Mouse (Mus musculus) spleen, postnatal 4 days (tissue): ENCODE results near the gene Nup107.
A peak's percentile ranks its signal among the peaks of the same experiment; 100 is the strongest.

Source experiments
- DNase-seq, 2 experiments: peaks; one replicate each; pipeline ENCODE4 v3.0.0; 2022; ENCODE audit warnings: low spot score in 2 of 2

The Nup107 gene

GRCm38 (mm10) chr10:117752304-117752821, 40.1 kb downstream of the Nup107 start:
- no peak for DNase-seq

GRCm38 (mm10) chr10:117751744-117752143, 40.8 kb downstream of the Nup107 start:
- no peak for DNase-seq

- no peak for DNase-seq
Measured at GRCm38 (mm10) chr10:117751282-117751610, 41.3 kb downstream of the Nup107 start.

GRCm38 (mm10) chr10:117750529-117751281, 41.8 kb downstream of the Nup107 start:
- DNase-seq = no peak

GRCm38 (mm10) chr10:117749787-117750343, 42.6 kb downstream of the Nup107 start:
- DNase-seq = no peak

- DNase-seq = no peak
Measured at GRCm38 (mm10) chr10:117749050-117749686, 43.3 kb downstream of the Nup107 start.

GRCm38 (mm10) chr10:117748276-117749049, 44.0 kb downstream of the Nup107 start:
- DNase-seq = no peak

GRCm38 (mm10) chr10:117747711-117748110, 44.8 kb downstream of the Nup107 start:
- DNase-seq = no peak

- DNase-seq = peak; percentile 96 to 99
Measured at GRCm38 (mm10) chr10:117746297-117746883, 46.1 kb downstream of the Nup107 start, which contains the start of gene Slc35e3. Slc35e3 (minus strand) TSS chr10:117746365.

- peak in 1 of 2 experiments; percentile 62 for DNase-seq
Measured at GRCm38 (mm10) chr10:117745570-117746296, 46.8 kb downstream of the Nup107 start.

- DNase-seq = no peak
Measured at GRCm38 (mm10) chr10:117743917-117744316, 48.6 kb downstream of the Nup107 start.

GRCm38 (mm10) chr10:117743182-117743581, 49.3 kb downstream of the Nup107 start:
- DNase-seq = no peak

- no peak for DNase-seq
Measured at GRCm38 (mm10) chr10:117742618-117743017, 49.9 kb downstream of the Nup107 start.

- no peak for DNase-seq
Measured at GRCm38 (mm10) chr10:117741698-117742475, 50.6 kb downstream of the Nup107 start.

GRCm38 (mm10) chr10:117740921-117741320, 51.6 kb downstream of the Nup107 start:
- no peak for DNase-seq

- no peak for DNase-seq
Measured at GRCm38 (mm10) chr10:117740171-117740570, 52.3 kb downstream of the Nup107 start.

GRCm38 (mm10) chr10:117739648-117739948, 52.9 kb downstream of the Nup107 start:
- no peak for DNase-seq

GRCm38 (mm10) chr10:117738928-117739647, 53.4 kb downstream of the Nup107 start:
- no peak for DNase-seq

GRCm38 (mm10) chr10:117738140-117738921, 54.2 kb downstream of the Nup107 start:
- no peak for DNase-seq
